Mouse (Mus musculus) left cerebral cortex, postnatal 25 days (tissue): Measurements from ENCODE around the gene Celf2. TPM values are rescaled to one million over a fixed set of nuclear protein-coding genes. Genes with fewer than 3 reads are reported as not detected.

ENCODE experiments used
- DNase-seq, 2 experiments: peaks; one replicate each; pipeline ENCODE4 v3.0.0; 2022; ENCODE audit warnings: low spot score in 2 of 2, mixed read lengths in 1 of 2
- intact Hi-C: fragments of 180-260 bp; cut with DNase I; formaldehyde crosslinking; loops from one replicate; pipeline ENCODE4 v1.15.1; 2025
- total RNA-seq, 2 experiments: library from RNA; stranded (reverse); gene quantifications; 2 replicates each; pipeline ENCODE4 v1.2.3; 2021

Gene Celf2
- total RNA-seq, 2 experiments from 2014 or later = 424 to 492 TPM

GRCm38 (mm10) chr2:6896896-6897295, 612.5 kb downstream of the Celf2 start:
- DNase-seq = no peak
- intact Hi-C loops = no loop called here

GRCm38 (mm10) chr2:6893597-6893996, 615.8 kb downstream of the Celf2 start:
- DNase-seq = peak in 1 of 2 experiments; percentile 65
- intact Hi-C loops = no loop called here

DNA sequence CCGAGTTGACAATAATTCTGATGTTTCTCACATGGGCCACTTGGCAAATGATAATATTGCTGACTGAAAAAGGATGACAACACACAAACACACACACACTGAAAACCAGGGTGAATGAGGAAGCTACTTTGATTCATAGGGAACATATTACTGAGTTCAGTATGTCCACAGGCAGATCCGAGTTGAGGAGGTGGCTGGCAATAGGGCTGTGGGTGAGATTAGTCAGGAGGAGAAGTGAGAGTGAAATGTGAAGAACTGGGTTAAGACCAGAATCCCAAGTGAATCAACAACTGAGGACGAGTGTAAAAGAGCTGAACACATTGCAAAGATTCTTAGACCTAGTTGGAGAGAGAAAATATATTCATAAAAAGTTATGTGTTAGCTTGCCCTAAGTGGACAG, 616.3 kb downstream of the Celf2 start:
- DNase-seq = peak in 1 of 2 experiments; percentile 45
- intact Hi-C loops = no loop called here

DNA sequence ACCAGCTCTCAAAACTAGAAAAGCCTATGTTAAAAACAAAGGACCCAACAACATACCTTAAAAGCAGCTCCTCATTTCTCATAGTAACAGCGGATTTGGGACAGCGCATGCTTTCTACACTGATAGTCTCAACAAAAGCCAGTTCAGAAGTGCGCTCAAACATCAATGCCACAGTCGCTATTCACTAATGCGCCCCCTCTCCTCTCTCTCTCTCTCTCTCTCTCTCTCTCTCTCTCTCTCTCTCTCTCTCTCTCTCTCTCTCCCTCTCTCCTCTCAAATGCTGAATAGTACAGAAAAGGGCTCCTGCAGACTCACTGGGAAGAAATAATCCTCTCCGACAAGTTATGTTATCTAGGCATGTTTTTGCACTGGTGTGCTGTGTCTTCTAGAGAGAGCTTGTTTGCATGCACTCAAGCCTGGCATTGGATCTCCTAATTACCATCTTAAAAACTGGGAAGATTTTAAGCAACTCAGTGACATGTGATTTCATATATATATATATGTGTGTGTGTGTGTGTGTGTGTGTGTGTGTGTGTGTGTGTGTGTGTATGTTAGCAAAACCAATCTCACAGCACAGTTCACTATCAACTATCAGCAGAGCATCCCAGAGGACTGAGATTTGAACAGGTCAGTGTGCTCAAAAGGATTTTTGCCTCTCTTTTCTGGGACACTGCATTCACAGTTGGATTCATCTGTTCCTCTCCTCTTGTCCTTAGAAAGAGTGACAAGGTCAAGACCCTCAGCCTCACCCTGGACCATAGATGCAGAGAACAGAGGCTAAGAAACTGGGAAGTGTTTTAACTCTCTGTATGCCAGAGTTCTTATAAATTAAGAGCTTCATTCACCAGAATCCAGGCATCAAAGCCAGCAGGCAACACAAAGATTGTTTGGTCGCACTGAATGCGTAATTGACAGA, 624.3 kb downstream of the Celf2 start:
- intact Hi-C loops = no loop called here
- no peak for DNase-seq

DNA sequence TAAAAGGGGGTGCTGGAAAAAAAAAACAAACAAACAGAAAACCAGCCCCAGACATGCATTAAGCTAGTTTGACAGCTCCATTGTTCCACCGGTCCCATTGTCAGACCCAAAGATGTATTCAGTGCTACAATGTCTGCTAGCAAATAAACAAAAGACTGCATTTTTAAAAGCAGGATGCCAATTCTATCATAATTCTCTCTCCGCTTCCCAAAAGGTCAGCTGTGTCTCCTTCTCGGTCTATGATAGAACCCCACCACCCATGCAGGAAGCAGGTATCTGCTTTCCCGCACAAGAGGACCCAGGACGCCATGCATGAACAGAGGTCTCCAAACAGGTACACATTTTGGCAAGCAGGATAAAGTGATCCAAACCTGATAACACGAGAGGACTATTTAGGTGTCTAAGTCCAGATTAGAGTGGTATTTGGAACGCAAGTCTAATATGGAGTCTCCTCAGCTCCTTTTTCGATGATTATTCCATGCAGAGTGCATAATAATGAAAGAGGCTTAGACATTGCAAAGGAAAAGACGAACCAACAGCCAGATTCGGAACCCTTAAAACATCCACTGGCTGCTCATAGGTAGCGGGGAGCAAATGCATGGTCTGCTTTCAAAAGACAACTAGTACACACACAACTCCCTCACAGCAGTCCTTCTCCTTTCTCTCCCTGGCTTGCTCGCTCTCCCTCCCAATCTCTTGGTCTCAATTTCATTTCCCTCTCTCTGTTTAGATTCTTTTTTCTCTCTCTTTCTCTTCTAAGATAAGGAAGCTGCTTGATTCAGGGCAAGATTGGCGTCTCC, 625.2 kb downstream of the Celf2 start:
- DNase-seq = peak; percentile 36 to 48
- intact Hi-C loops = no loop called here

GRCm38 (mm10) chr2:6882236-6882885, 627.0 kb downstream of the Celf2 start:
- no peak for DNase-seq
- intact Hi-C loops = no loop called here

- intact Hi-C loops = no loop called here
These were observed 628.3 kb downstream of the Celf2 start for GRCm38 (mm10) chr2:6880941-6881575.

DNA sequence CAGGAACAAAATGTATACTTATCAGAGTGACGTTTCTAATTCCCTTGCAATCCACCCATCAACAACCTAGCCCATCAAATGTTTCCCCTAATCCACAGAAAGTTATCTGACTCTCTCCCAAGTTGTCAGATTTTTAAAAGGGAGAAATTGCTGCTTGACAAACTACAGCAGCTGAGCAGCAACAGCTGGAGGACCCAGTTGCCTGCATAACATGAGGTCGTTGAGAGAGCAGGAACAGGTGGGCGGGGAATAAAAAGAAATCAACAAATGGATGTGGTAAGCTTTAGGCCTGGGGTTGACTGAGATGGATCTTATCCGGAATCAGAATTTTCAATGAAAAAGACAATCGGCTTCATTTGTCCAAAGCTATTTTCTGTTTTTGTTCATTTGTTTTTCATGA, 632.3 kb downstream of the Celf2 start:
- intact Hi-C loops = loop anchor here (10.0 kb wide), 1 partner anchor 208 kb away; no protein-coding TSS in a partner anchor
- DNase-seq = no peak

More at GRCm38 (mm10) chr2:6880941-6881575, 628.3 kb downstream of the Celf2 start:
- no peak for DNase-seq

DNA sequence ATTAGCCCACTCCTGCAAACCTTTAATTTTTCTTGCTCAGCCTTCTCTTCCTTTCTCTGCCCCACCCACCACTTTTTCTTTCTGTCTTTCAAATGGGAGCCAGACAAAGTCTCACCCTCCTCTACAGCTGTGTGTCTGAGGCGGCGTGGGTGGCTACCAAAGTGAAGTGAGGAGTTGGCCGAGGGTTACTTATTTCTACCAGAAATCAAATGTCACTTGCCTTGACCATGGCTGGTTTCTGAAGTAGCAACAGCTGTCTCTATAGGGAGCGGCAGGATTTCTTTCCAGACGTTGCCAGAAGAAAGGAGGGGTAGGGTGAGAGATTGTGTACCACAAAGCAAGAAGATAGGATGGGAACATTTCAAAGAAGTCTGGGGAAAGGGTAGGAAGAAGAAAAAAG, 632.8 kb downstream of the Celf2 start:
- peak; percentile 39 to 80 for DNase-seq
- intact Hi-C loops = loop anchor here (10.0 kb wide), 1 partner anchor 208 kb away; no protein-coding TSS in a partner anchor

- intact Hi-C loops = loop anchor here (10.0 kb wide), 1 partner anchor 210 kb away; no protein-coding TSS in a partner anchor
- peak in 1 of 2 experiments; percentile 71 for DNase-seq
These were observed 634.2 kb downstream of the Celf2 start for GRCm38 (mm10) chr2:6875071-6875611.

GRCm38 (mm10) chr2:6874266-6874955, 635.0 kb downstream of the Celf2 start:
- no peak for DNase-seq
- intact Hi-C loops = loop anchor here (10.0 kb wide), 1 partner anchor 210 kb away; no protein-coding TSS in a partner anchor

DNA sequence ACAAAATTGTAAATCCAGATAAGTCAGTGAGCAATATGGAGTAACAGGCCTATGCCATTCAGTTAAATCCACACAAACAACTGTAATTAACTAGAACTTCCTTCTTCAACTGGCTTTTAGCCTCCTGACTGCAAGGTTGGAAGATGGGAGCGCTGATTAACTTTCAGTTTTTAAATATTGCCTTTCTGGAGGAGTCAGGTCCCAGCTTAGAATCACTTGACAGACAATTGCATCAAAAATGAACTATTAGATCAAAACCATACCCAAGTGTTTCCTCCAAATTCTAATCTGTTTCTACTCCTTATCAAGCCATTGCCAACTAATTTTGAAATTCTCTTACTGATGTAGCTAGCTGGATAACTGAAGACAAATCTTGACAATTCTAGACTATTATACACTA, 635.7 kb downstream of the Celf2 start:
- DNase-seq = no peak
- intact Hi-C loops = loop anchor here (10.0 kb wide), 1 partner anchor 211 kb away; no protein-coding TSS in a partner anchor

DNA sequence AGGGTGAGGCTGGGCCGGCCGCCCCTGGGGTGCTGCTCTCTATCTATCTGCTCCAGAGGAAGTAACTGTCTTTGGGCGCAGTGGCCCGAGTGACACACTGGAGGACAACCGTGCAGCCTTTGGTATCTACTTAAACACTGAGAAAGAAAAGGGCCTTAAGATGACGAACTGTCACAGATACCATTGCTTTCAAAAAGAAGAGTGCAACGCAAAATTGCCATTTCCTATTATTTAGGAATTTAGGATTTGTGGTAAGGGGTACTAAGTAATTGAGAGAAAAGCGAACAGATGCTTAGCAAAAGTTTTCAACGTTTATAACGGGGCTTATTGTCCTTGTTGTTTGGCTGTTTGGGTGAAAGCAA, 636.5 kb downstream of the Celf2 start:
- peak in 1 of 2 experiments; percentile 42 for DNase-seq
- intact Hi-C loops = loop anchor here (10.0 kb wide), 1 partner anchor 212 kb away; no protein-coding TSS in a partner anchor

DNA sequence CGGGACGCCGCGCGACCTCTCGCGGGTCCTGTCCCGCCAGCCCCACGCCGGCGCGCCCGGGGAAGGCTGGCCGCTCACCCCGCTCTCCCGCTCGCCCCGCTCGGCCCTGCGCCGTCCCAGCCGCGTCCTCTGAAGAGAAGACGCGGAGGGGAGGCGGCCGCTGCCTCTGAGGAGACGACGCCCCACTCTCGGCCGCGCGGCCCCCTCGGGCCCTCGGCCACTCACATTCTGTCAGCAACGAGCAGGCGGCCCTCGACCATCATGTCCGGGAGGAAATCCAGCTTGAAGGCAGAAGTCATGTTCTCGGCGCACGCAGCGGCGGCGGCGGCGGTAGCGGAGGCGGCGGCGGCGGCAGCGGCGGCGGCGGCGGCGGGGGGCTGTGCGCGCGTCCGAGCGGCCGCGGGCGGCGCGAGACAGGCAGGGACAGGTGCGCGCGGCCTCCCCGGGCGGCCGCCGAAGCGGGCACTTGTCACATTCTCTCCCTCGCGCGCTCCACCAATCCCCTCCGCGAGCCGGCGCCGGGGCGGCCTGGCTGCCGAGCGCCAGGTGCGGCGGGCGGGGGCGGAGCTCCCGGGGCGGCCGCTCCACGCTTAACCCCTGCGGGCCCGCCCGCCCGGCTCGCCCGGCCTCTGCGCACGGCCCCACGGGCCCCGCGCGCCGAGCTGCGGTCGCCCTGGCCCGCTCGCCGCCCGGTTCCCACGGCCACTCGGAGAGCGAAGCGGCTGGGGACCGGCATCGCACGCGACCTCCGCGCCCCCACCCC, 637.1 kb downstream of the Celf2 start:
- peak; percentile 71 to 76 for DNase-seq
- intact Hi-C loops = loop anchor here (10.0 kb wide), 1 partner anchor 212 kb away; no protein-coding TSS in a partner anchor

DNA sequence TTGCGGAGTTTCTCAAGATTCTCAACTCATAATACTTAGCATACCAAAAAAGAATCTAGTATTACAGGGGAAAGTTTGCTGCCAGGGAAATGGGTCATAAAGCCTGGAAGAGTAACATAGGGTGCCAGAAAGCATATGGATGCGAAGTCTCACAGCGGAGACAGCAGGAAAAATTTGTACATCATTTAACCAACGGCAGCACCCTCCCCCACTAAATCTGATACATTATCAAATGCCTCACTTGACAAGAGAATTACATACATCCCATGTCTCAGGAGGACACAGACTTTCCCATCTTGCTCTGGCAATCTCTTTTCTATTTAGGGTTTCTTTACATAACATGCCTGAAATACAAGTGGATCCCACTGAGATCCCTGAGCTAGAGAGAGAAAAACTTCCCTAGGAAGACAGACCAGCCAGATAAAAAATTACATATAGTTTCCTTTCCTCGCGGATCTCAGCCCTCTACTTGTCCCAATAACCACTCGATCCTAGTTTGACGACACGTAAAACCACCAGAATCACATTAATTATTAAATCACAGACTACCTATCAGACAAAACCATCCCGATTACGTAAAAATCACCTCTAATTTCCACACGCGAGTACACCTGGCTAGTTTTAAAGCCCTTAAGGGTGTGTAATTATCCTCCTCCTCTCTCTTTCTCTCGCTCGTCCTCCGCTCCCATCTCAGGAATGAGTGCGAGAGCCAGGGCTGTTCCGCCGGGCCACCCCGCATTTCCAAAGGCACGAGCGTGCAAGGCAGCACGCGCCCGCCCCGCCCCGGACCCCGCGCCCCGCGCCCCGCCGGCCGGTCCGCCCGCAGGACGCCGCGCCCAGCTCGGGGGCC, 637.9 kb downstream of the Celf2 start:
- peak in 1 of 2 experiments; percentile 57 for DNase-seq
- intact Hi-C loops = loop anchor here (10.0 kb wide), 1 partner anchor 213 kb away; no protein-coding TSS in a partner anchor

- DNase-seq = no peak
- intact Hi-C loops = loop anchor here (10.0 kb wide), 2 partner anchors 145 to 215 kb away; no protein-coding TSS in a partner anchor
These were observed 639.2 kb downstream of the Celf2 start for GRCm38 (mm10) chr2:6869956-6870710.
